19 mouse cellular contexts compared by ENCODE assay signal in genomic region chr6:120620193-120620592, GRCm38 (mm10). TPM values are rescaled to one million over a fixed set of nuclear protein-coding genes. Genes with fewer than 3 reads are reported as not detected.
A peak's percentile ranks its signal among the peaks of the same experiment; 100 is the strongest.
DNase-seq lines count a peak whose midpoint lies in the region; ATAC-seq and TF ChIP-seq lines count a peak whose summit lies in the region.
"Had no signal": no experiment of that assay in that cellular context is flagged by ENCODE, and none has a peak within 500 bp of the region (broad histone marks: within the 10 kb centered on the region; RNA-seq: fewer than 3 reads in every experiment).

No protein-coding gene starts in this region.

- no peak for TF ChIP-seq POLR2A in MEL (IDR thresholded peaks at IDR 0.05; ENCODE audit: control insufficient read depth in 1 of 2, insufficient read depth in 1 of 2, low read depth in 1 of 2, low read length in 2 of 2, poor library complexity in 1 of 2)
- TF ChIP-seq POLR2A in bone marrow, adult 2 months (IDR thresholded peaks at IDR 0.05; ENCODE audit: borderline replicate concordance, control insufficient read depth, low read depth, low read length), result no peak

- WGBS in bone marrow, adult 2 months, result 45% methylated on average over 3 of the region's 3 CpGs
- WGBS in liver, embryonic 15.5 days (ENCODE audit: insufficient replicate concordance), result 52% methylated on average over 3 of the region's 3 CpGs
- WGBS in forebrain, embryonic 16.5 days, result 85% methylated on average over 3 of the region's 3 CpGs

- no peak overlapping the region for H3K9ac ChIP-seq in MEL (ENCODE audit: control insufficient read depth, low read depth, low read length, poor library complexity, severe bottlenecking)
- H3K9ac ChIP-seq in liver, embryonic 15.5 days, result no peak overlapping the region
- no peak overlapping the region for H3K9ac ChIP-seq in forebrain, embryonic 16.5 days (replicated peaks; ENCODE audit: low read depth, low read length)
- H3K9ac ChIP-seq: embryonic facial prominence, embryonic 15.5 days; heart, embryonic 12.5 days; hindbrain, embryonic 15.5 days had no signal

- H3K36me3 ChIP-seq in MEL (ENCODE audit: control insufficient read depth in 1 of 2, insufficient read depth in 2 of 2, low read length in 2 of 2), result peaks cover 0 to 28% of the 10 kb centered on the region in 2 experiments; a peak in 2 of 4 replicates
- no peaks in the 10 kb centered on the region for H3K36me3 ChIP-seq in liver, embryonic 15.5 days (replicated peaks)
- no peaks in the 10 kb centered on the region for H3K36me3 ChIP-seq in splenic B cell, adult 2 months (ENCODE audit: control insufficient read depth, insufficient read depth, low read length, poor library complexity, severe bottlenecking)
- H3K36me3 ChIP-seq in forebrain, embryonic 16.5 days (ENCODE audit: control insufficient read depth, insufficient read depth), result no peaks in the 10 kb centered on the region
- H3K36me3 ChIP-seq: embryonic facial prominence, embryonic 15.5 days; forebrain, embryonic 10.5 days; heart, embryonic 12.5 days; hindbrain, embryonic 10.5 days; hindbrain, embryonic 15.5 days had no signal

- DNase-seq in MEL (ENCODE audit: low read depth, low spot score), result peak; percentile 84
- DNase-seq in splenic B cell, adult 2 months (ENCODE audit: low read depth, low spot score), result peak; percentile 29
- DNase-seq in cerebellum, adult 9-11 months, result no peak
- DNase-seq: adrenal gland, postnatal 10 days; cerebellum, adult 11-12 months; cerebellum, postnatal 10 days; embryo, embryonic 11 days; gastrocnemius, postnatal 14 days had no signal

- peak overlapping the region; percentile 19; the same call in 1 of the 2 replicates for H3K27ac ChIP-seq in MEL (ENCODE audit: control insufficient read depth, low read depth, low read length)
- H3K27ac ChIP-seq in bone marrow, adult 2 months (ENCODE audit: control insufficient read depth, insufficient read depth, low read depth, low read length, poor library complexity), result peak overlapping the region; percentile 53; the same call in 1 of the 2 replicates
- H3K27ac ChIP-seq in liver, embryonic 15.5 days (replicated peaks), result peak overlapping the region; percentile 94
- H3K27ac ChIP-seq in forebrain, embryonic 16.5 days (ENCODE audit: low read length), result no peak overlapping the region
- H3K27ac ChIP-seq: embryonic facial prominence, embryonic 15.5 days; forebrain, embryonic 10.5 days; hindbrain, embryonic 10.5 days; hindbrain, embryonic 15.5 days had no signal

- no peak for TF ChIP-seq CTCF in MEL (IDR thresholded peaks at IDR 0.05 in 2 of 3, conservative IDR thresholded peaks at IDR 0.05 in 1 of 3; ENCODE audit: control insufficient read depth in 1 of 3, insufficient read depth in 1 of 3, low read depth in 2 of 3, low read length in 3 of 3, poor library complexity in 1 of 3, severe bottlenecking in 1 of 3)
- no peak for TF ChIP-seq CTCF in bone marrow, adult 2 months (IDR thresholded peaks at IDR 0.05; ENCODE audit: control insufficient read depth, insufficient read depth, low read length)

- H3K27me3 ChIP-seq in MEL (ENCODE audit: control insufficient read depth in 1 of 2, insufficient read depth in 2 of 2, low read length in 2 of 2), result no peaks in the 10 kb centered on the region
- no peaks in the 10 kb centered on the region for H3K27me3 ChIP-seq in liver, embryonic 15.5 days
- no peaks in the 10 kb centered on the region for H3K27me3 ChIP-seq in splenic B cell, adult 2 months (ENCODE audit: control insufficient read depth, insufficient read depth, low read length, poor library complexity, severe bottlenecking)
- no peaks in the 10 kb centered on the region for H3K27me3 ChIP-seq in forebrain, embryonic 16.5 days (replicated peaks; ENCODE audit: control insufficient read depth, insufficient read depth, low read length)
- H3K27me3 ChIP-seq: CH12.LX; embryonic facial prominence, embryonic 15.5 days; heart, embryonic 12.5 days; hindbrain, embryonic 15.5 days had no signal

- H3K9me3 ChIP-seq in MEL (replicated peaks; ENCODE audit: insufficient read depth, low read length), result no peaks in the 10 kb centered on the region
- H3K9me3 ChIP-seq in liver, embryonic 15.5 days (replicated peaks), result no peaks in the 10 kb centered on the region
- no peaks in the 10 kb centered on the region for H3K9me3 ChIP-seq in forebrain, embryonic 16.5 days (ENCODE audit: control insufficient read depth, low read length)
- H3K9me3 ChIP-seq: embryonic facial prominence, embryonic 15.5 days; forebrain, embryonic 10.5 days; heart, embryonic 12.5 days; hindbrain, embryonic 10.5 days; hindbrain, embryonic 15.5 days had no signal

- TF ChIP-seq EP300 in MEL (IDR thresholded peaks at IDR 0.05; ENCODE audit: low read depth in 1 of 2, low read length in 2 of 2), result peak; percentile 46 to 62; a peak in 2 of 4 replicates

- ATAC-seq in liver, embryonic 15.5 days (ENCODE audit: insufficient read depth), result no peak
- ATAC-seq in forebrain, embryonic 16.5 days, result no peak
- ATAC-seq: forebrain, embryonic 14.5 days; inflammation-experienced regulatory T-cells, adult 6 months had no signal

- H3K4me3 ChIP-seq in MEL (ENCODE audit: control insufficient read depth in 1 of 2, insufficient read depth in 1 of 2, low read depth in 2 of 2, low read length in 2 of 2), result no peak overlapping the region
- no peak overlapping the region for H3K4me3 ChIP-seq in bone marrow, adult 2 months (replicated peaks; ENCODE audit: control insufficient read depth, low read depth, low read length)
- H3K4me3 ChIP-seq in liver, embryonic 15.5 days (replicated peaks), result no peak overlapping the region
- no peak overlapping the region for H3K4me3 ChIP-seq in forebrain, embryonic 16.5 days (replicated peaks; ENCODE audit: low read length)
- H3K4me3 ChIP-seq: embryonic facial prominence, embryonic 15.5 days; forebrain, embryonic 10.5 days; heart, embryonic 12.5 days; hindbrain, embryonic 10.5 days; hindbrain, embryonic 15.5 days had no signal

- H3K79me2 ChIP-seq in MEL (ENCODE audit: control insufficient read depth, insufficient read depth, low read length, poor library complexity), result no peaks in the 10 kb centered on the region

- H3K4me2 ChIP-seq in liver, embryonic 15.5 days, result no peak overlapping the region
- H3K4me2 ChIP-seq in forebrain, embryonic 16.5 days (ENCODE audit: low read length), result no peak overlapping the region
- H3K4me2 ChIP-seq: embryonic facial prominence, embryonic 15.5 days; heart, embryonic 12.5 days; hindbrain, embryonic 15.5 days had no signal

- no peak for TF ChIP-seq RAD21 in MEL (IDR thresholded peaks at IDR 0.05; ENCODE audit: low read depth, low read length)

- peaks cover 14 to 34% of the 10 kb centered on the region in 2 experiments for H3K4me1 ChIP-seq in MEL (ENCODE audit: control insufficient read depth in 1 of 2, insufficient read depth in 2 of 2, low read length in 2 of 2)
- H3K4me1 ChIP-seq in bone marrow, adult 2 months (ENCODE audit: control insufficient read depth, insufficient read depth, low read length), result peaks cover 6% of the 10 kb centered on the region
- H3K4me1 ChIP-seq in liver, embryonic 15.5 days (replicated peaks), result peaks cover 61% of the 10 kb centered on the region
- H3K4me1 ChIP-seq in forebrain, embryonic 16.5 days (replicated peaks; ENCODE audit: control insufficient read depth, insufficient read depth, low read length), result no peaks in the 10 kb centered on the region
- H3K4me1 ChIP-seq: embryonic facial prominence, embryonic 15.5 days; hindbrain, embryonic 15.5 days had no signal

TF ChIP-seq in MEL, 35 proteins besides CTCF, POLR2A, EP300 and RAD21 (continues in another document):
- TF ChIP-seq TCF12 (IDR thresholded peaks at IDR 0.05; ENCODE audit: low read depth, low read length) (0 out of 2 replicates have a peak, but pooled peaks have one; percentile 22), HCFC1 (IDR thresholded peaks at IDR 0.05; ENCODE audit: low read depth, low read length) (no peak), SMC3 (IDR thresholded peaks at IDR 0.05; ENCODE audit: low read depth, low read length) (no peak), MEF2A (IDR thresholded peaks at IDR 0.05; ENCODE audit: extremely low read depth, insufficient replicate concordance, low read depth, low read length, poor library complexity, severe bottlenecking) (no peak), ZNF384 (IDR thresholded peaks at IDR 0.05; ENCODE audit: low read depth, low read length) (peak; percentile 65), KAT2A (conservative IDR thresholded peaks at IDR 0.05; ENCODE audit: low read depth, low read length) (no peak), JUND (IDR thresholded peaks at IDR 0.05; ENCODE audit: low read depth, low read length) (no peak), E2F4 (IDR thresholded peaks at IDR 0.05; ENCODE audit: borderline replicate concordance, low read depth, low read length) (no peak), MAZ (IDR thresholded peaks at IDR 0.05; ENCODE audit: low read depth, low read length) (no peak), BHLHE40 (IDR thresholded peaks at IDR 0.05; ENCODE audit: borderline replicate concordance, low read depth, low read length) (no peak), ZC3H11A (IDR thresholded peaks at IDR 0.05; ENCODE audit: low read depth, low read length) (no peak), CHD1 (IDR thresholded peaks at IDR 0.05; ENCODE audit: low read depth, low read length) (no peak), TAL1 (IDR thresholded peaks at IDR 0.05; ENCODE audit: low read length) (no peak), ZMIZ1 (IDR thresholded peaks at IDR 0.05; ENCODE audit: low read depth, low read length) (no peak), USF2 (IDR thresholded peaks at IDR 0.05; ENCODE audit: borderline replicate concordance in 1 of 2, insufficient read depth in 1 of 2, low read depth in 1 of 2, low read length in 2 of 2) (no peak), TBP (IDR thresholded peaks at IDR 0.05; ENCODE audit: low read depth, low read length) (0 out of 2 replicates have a peak, but pooled peaks have one; percentile 38), POLR2AphosphoS2 (IDR thresholded peaks at IDR 0.05; ENCODE audit: low read length) (no peak), ETS1 (IDR thresholded peaks at IDR 0.05; ENCODE audit: low read depth, low read length) (peak; percentile 61), GABPA (IDR thresholded peaks at IDR 0.05; ENCODE audit: low read depth, low read length) (no peak), MYC (IDR thresholded peaks at IDR 0.05; ENCODE audit: low read depth, low read length) (no peak), ELF1 (IDR thresholded peaks at IDR 0.05; ENCODE audit: low read depth, low read length) (peak; percentile 33; the same call in 1 of the 2 replicates), MYB (IDR thresholded peaks at IDR 0.05; ENCODE audit: low read depth, low read length) (no peak)

RNA-seq across cellular contexts. Expression of gene Cecr2, which starts 46.0 kb away (rescaled TPM):
- total RNA-seq in MEL (2012; rRNA removed), result 4.0 and 5.1 TPM in 2 replicates
- polyA plus RNA-seq in MEL (2012; ENCODE audit: insufficient read depth in 1 of 2, insufficient read length in 2 of 2, low read depth in 1 of 2, low replicate concordance in 2 of 2, missing spikeins in 1 of 2), result 1 to 10 TPM in 1 of 2 experiments, not detected in 1; 8.7 TPM
- polyA plus RNA-seq in bone marrow, adult 2 months (2011; ENCODE audit: insufficient read depth, insufficient read length, low replicate concordance, missing spikeins), result 28.7 and 49.8 TPM in 2 replicates
- polyA plus RNA-seq in liver, embryonic 15.5 days (2015; fragmentation: Nextera tagmentation; extraction: Ambion mirVana), result 6.6 TPM in 2 replicates
- polyA plus RNA-seq in forebrain, embryonic 16.5 days (2015; fragmentation: Nextera tagmentation; extraction: Ambion mirVana), result 3.6 and 4.0 TPM in 2 replicates
